Mouse (Mus musculus) kidney, embryonic 15.5 days (tissue): Measurements from ENCODE around the gene 1700025G04Rik. TPM values are rescaled to one million over a fixed set of nuclear protein-coding genes. Genes with fewer than 3 reads are reported as not detected.

Experiments
- ATAC-seq: fragments of 200-750 bp; cut with Nextera tagmentation; replicated peaks from 2 replicates; pipeline ENCODE4 v1.8.0; 2017; ENCODE audit warnings: moderate TSS enrichment; ENCODE audit not compliant: low FRiP score
- H3K27ac ChIP-seq: fragments of 300-500 bp; sonication (generic); 2 replicates; pipeline ENCODE4 v1.5.1; 2015; ENCODE audit warnings: mild to moderate bottlenecking, inconsistent platforms
- H3K27me3 ChIP-seq: fragments of 300-500 bp; sonication (generic); 2 replicates; pipeline ENCODE4 v1.6.1; 2015; ENCODE audit warnings: inconsistent platforms
- H3K36me3 ChIP-seq: fragments of 300-500 bp; sonication (generic); 2 replicates; pipeline ENCODE4 v1.6.1; 2015; ENCODE audit warnings: inconsistent platforms
- H3K4me1 ChIP-seq: fragments of 300-500 bp; sonication (generic); 2 replicates; pipeline ENCODE4 v1.6.1; 2015; ENCODE audit warnings: inconsistent platforms
- H3K4me2 ChIP-seq: fragments of 300-500 bp; sonication (generic); 2 replicates; pipeline ENCODE4 v1.6.1; 2015; ENCODE audit warnings: moderate library complexity, mild to moderate bottlenecking, inconsistent platforms
- H3K4me3 ChIP-seq: fragments of 300-500 bp; sonication (generic); replicated peaks from 2 replicates; pipeline ENCODE4 v1.5.1; 2015; ENCODE audit warnings: mild to moderate bottlenecking, inconsistent platforms
- H3K9ac ChIP-seq: fragments of 300-500 bp; sonication (generic); 2 replicates; pipeline ENCODE4 v1.6.1; 2015; ENCODE audit warnings: mild to moderate bottlenecking, inconsistent platforms
- H3K9me3 ChIP-seq: fragments of 300-500 bp; sonication (generic); replicated peaks from 2 replicates; pipeline ENCODE4 v1.6.1; 2016; ENCODE audit warnings: inconsistent platforms
- WGBS: fragments of 180-500 bp; shearing (Covaris S2); methylation state at CpG from one replicate; pipeline ENCODE4 v1.1.7; 2015; ENCODE audit warnings: mixed read lengths; 5-methylcytosine and 5-hydroxymethylcytosine counted together
- polyA plus RNA-seq: library from polyadenylated mRNA; unstranded; fragments of >200 nt; fragmentation: Nextera tagmentation; extraction: Ambion mirVana; gene quantifications from 2 replicates; pipeline ENCODE4 v1.2.1, GENCODE M21; 2015

Gene 1700025G04Rik
- polyA plus RNA-seq, 1 experiment from 2014 or later: 17.2 TPM

DNA sequence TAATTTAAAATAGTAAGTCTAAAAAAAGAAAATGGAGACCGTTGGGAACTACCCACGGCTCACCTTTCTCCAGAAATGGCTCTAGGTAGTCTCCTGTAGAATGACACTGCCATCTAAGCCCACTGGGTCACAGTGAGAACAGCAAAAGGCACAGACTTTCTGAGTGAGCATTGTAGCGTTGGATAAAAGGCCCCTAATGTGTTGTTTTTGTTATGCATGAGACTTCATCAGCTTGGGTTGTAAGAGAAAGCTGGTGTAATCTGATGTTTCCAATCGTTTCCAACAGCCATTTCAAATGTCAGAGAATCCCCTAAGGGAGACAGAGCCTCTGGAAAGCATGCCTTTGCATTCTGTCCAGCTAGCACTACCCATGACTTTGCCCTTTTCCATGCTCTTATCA is 19.5 kb downstream of the 1700025G04Rik start:
- no peaks in the 10 kb centered on the region for H3K9me3 ChIP-seq
- no peak overlapping the region for H3K4me2 ChIP-seq
- no peaks in the 10 kb centered on the region for H3K4me1 ChIP-seq
- WGBS: 72% methylated on average over 4 of the region's 4 CpGs
- H3K4me3 ChIP-seq: no peak overlapping the region
- no peaks in the 10 kb centered on the region for H3K36me3 ChIP-seq
- H3K27ac ChIP-seq: no peak overlapping the region
- H3K9ac ChIP-seq: no peak overlapping the region
- H3K27me3 ChIP-seq: no peaks in the 10 kb centered on the region
- no peak for ATAC-seq

DNA sequence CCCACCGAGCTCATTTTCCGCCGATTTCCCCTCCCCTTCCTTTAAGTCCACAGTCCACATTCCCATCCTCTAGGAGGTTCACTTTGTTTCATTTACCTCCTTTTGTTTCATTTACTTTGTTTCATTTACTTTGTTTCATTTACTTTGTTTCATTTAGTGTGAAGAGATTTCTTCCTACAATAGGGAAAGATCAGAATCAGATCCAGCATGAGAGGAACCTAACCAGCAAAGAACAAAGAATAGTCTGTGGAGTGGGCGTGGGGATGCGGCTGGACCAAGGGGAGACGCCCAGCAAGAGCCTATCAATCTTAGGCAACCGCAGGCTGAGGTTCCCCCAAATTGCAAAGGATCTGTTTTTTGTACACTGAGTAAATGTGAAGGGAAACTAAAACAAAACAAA is 20.2 kb downstream of the 1700025G04Rik start:
- ATAC-seq: no peak
- 93% methylated on average over 7 of the region's 7 CpGs for WGBS
- H3K4me1 ChIP-seq: no peaks in the 10 kb centered on the region
- no peak overlapping the region for H3K9ac ChIP-seq
- H3K9me3 ChIP-seq: no peaks in the 10 kb centered on the region
- H3K27me3 ChIP-seq: no peaks in the 10 kb centered on the region
- no peak overlapping the region for H3K4me2 ChIP-seq
- H3K4me3 ChIP-seq: no peak overlapping the region
- H3K36me3 ChIP-seq: no peaks in the 10 kb centered on the region
- no peak overlapping the region for H3K27ac ChIP-seq

DNA sequence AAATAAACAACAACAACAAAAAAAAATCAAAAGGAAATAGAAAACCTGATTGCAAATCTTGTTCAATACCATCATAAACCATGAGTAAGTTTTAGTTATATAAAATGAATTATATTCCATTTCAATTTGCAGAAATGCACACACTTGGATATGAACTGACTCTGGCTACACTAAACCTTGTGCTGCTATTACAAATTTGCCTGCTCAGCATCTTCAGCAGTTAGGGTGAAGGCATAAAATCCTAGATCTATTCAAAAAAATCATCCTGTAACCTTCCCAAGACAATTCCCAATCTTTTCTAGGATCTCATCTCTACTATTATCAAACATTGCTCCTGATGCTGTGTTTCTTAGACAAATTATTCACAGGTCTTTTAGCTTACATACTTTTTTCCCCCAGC is 22.0 kb downstream of the 1700025G04Rik start:
- H3K4me3 ChIP-seq: no peak overlapping the region
- H3K9me3 ChIP-seq: no peaks in the 10 kb centered on the region
- no peak overlapping the region for H3K27ac ChIP-seq
- H3K4me1 ChIP-seq: no peaks in the 10 kb centered on the region
- no peak for ATAC-seq
- no peaks in the 10 kb centered on the region for H3K27me3 ChIP-seq
- no peaks in the 10 kb centered on the region for H3K36me3 ChIP-seq
- H3K4me2 ChIP-seq: no peak overlapping the region
- H3K9ac ChIP-seq: no peak overlapping the region

DNA sequence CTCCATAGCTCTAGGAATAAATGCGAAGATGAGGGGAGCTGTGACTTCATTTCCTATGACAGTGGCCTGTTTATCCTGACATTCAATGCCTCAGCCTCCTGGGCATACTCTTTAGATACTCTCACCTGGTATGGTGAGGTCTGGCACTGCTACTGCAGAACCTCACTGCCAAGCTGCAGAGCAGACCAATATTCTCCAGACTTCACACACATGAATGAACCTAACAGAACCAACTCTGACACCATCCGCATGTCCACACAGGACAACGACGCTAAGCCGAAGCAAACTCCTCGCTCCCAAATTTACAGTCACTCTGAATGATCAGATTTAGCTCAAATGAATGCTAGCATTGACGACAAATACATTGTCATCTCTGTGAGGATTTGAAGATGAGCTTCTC is 24.4 kb downstream of the 1700025G04Rik start:
- 96% methylated on average over 7 of the region's 7 CpGs for WGBS

DNA sequence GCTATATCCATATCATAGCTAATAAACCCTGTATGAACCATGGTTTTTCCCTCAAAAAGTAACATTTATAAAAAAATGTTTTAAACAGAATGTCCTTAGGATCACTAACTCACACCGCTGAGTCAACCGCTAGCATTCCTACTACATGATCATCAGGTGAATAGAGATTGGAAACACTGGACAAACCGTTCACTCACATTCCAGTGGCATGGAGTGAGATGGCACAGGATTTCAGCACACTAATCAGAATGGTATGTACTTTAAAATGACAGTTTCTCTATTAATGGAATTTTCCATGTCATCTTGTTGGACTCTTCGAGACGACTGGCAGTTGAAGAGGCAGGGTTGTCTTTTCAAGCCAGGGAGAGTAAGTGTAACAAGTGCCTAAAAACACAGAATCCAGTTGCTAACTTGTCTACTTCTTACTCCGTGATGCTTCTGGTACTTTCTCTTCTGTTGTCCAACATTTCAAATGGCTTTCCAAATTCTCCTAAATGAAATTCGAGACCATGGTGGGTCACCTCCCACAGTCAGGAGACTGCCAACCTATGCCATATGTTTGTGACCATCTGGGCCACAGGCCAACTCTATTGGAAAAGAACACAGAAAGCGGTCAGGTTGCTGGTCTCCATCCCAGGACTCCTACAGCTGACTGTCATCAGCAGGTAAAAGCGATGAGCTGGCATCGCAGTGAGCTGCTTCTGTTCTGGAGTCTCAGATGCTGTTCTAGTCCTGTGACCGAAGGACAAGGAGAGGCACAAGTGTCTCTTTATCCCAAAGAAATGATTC is 26.4 kb downstream of the 1700025G04Rik start:
- Histone ChIP-seq H3K4me3 (no peak overlapping the region), H3K27me3 (no peaks in the 10 kb centered on the region), H3K9ac (no peak overlapping the region), H3K4me2 (no peak overlapping the region), H3K36me3 (no peaks in the 10 kb centered on the region), H3K4me1 (no peaks in the 10 kb centered on the region), H3K9me3 (no peaks in the 10 kb centered on the region), H3K27ac (no peak overlapping the region)
- no peak for ATAC-seq
- 94% methylated on average over 11 of the region's 11 CpGs for WGBS

More for the DNA sequence above, 24.4 kb downstream of the 1700025G04Rik start:
- Histone ChIP-seq H3K36me3 (no peaks in the 10 kb centered on the region), H3K4me2 (no peak overlapping the region), H3K27me3 (no peaks in the 10 kb centered on the region), H3K4me3 (no peak overlapping the region), H3K9me3 (no peaks in the 10 kb centered on the region), H3K4me1 (no peaks in the 10 kb centered on the region), H3K27ac (no peak overlapping the region), H3K9ac (no peak overlapping the region)
- ATAC-seq: no peak

DNA sequence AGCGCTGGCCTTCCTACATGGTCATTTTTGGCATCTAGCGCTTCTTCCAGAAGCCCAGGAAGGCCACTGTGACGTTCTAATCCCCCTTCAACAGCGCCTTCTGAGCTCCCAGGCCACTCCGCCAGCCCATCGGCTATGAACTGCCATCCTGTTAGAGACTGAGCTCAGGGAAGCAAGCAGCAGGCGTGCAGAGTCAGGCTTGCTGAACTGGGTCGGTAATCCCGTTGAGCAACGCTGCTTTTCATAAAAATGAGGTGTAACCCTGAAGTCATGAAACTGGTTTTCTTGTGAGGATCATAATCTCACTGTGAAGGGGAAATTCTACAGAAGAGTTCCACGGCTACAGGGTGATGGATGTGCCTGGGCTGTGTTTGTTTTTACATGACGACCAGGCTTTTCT is 28.2 kb downstream of the 1700025G04Rik start:
- H3K4me1 ChIP-seq: no peaks in the 10 kb centered on the region
- H3K9ac ChIP-seq: no peak overlapping the region
- 79% methylated on average over 12 of the region's 12 CpGs for WGBS
- no peak for ATAC-seq
- H3K27ac ChIP-seq: no peak overlapping the region
- no peaks in the 10 kb centered on the region for H3K27me3 ChIP-seq
- H3K9me3 ChIP-seq: no peaks in the 10 kb centered on the region
- H3K36me3 ChIP-seq: no peaks in the 10 kb centered on the region
- H3K4me3 ChIP-seq: no peak overlapping the region
- H3K4me2 ChIP-seq: no peak overlapping the region

DNA sequence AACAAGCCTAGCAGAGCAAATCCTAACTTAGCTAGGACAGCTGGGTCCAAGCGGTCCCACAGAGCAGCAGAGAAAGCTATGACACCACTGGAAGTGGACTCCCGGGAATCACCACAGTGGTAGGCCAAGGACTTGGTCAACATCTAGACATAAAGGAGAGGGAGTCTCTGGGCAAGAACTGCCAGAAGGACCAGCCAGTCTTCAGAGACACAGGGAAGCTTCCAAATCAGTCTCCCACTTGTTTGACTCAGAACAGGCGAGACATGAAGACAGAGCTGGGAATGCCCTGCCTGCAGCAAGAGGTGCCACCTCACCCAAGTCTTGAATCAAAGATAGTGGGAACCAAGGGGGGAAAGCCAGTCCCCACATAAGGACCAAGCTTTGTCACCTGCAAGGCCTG is 29.7 kb downstream of the 1700025G04Rik start:
- Histone ChIP-seq H3K9me3 (no peaks in the 10 kb centered on the region), H3K36me3 (no peaks in the 10 kb centered on the region), H3K9ac (no peak overlapping the region), H3K4me2 (no peak overlapping the region), H3K27ac (no peak overlapping the region), H3K27me3 (no peaks in the 10 kb centered on the region), H3K4me3 (no peak overlapping the region), H3K4me1 (no peaks in the 10 kb centered on the region)
- WGBS: 89% methylated on average over 3 of the region's 3 CpGs
- no peak for ATAC-seq

DNA sequence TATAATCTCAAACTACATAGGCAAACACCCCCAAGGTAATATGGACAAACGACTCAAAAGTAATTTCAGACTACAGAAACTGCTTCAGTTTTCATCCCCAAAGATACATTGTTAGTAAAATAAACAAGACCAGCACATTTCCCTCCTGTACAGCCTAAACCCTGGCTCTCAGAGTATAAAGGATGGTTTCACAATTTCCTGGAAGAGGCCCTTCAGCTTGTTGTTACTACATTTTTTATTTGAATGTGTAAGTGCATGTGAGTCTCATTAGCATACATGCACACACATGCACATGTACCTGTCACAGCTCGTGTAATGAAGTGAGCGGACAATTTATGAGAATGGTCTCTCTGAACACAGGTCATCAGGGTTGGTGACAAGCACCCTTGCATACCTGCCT is 31.1 kb downstream of the 1700025G04Rik start:
- Histone ChIP-seq H3K27me3 (no peaks in the 10 kb centered on the region), H3K36me3 (no peaks in the 10 kb centered on the region), H3K9me3 (no peaks in the 10 kb centered on the region), H3K4me1 (no peaks in the 10 kb centered on the region), H3K4me2 (no peak overlapping the region), H3K9ac (no peak overlapping the region), H3K27ac (no peak overlapping the region), H3K4me3 (no peak overlapping the region)
- no peak for ATAC-seq
- 80% methylated on average over 3 of the region's 3 CpGs for WGBS

DNA sequence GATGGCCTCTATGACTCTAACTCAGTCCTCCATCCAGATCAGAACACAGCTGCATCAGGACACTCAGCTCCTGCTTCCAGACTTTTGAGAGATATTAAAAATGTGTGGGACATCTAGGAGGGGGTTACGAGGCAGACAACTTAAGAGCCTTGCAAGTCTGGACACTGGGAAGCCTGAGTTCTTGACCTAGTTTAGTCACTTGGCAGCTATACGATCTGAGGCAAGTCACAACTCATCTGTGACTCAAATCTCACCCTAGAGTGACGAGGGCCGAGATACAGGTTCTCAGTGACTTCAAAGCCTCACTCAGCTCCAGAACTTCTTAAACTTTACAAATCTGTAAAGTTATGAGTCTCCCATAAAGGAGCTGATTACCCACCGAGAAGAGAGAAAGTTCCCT is 36.8 kb downstream of the 1700025G04Rik start:
- no peaks in the 10 kb centered on the region for H3K36me3 ChIP-seq
- H3K4me3 ChIP-seq: no peak overlapping the region
- H3K4me2 ChIP-seq: no peak overlapping the region
- H3K9me3 ChIP-seq: no peaks in the 10 kb centered on the region
- no peak for ATAC-seq
- WGBS: 65% methylated on average over 5 of the region's 5 CpGs
- H3K27me3 ChIP-seq: 0 out of 2 replicates have a peak, but pooled peaks cover 3% of the 10 kb centered on the region
- H3K27ac ChIP-seq: no peak overlapping the region
- peaks cover 26% of the 10 kb centered on the region for H3K4me1 ChIP-seq
- no peak overlapping the region for H3K9ac ChIP-seq

DNA sequence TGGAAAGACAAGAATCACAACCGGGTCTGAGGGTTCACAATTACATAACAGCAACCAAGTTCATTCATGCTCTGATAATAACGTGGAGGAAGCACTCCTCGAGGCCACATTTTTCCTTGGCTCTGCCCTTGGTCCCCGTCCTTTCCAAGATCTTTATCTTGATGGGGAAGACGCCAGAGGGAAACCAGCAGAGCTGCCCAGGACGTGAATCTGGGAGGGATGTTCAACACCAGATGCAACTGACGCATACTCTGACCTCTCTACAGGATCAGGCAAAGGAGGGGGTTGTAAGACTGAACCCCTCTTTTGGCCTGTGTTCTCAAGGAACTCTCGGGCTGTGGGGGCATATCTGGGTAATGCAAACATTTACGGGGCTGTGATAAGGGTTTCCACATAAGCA is 38.1 kb downstream of the 1700025G04Rik start:
- no peaks in the 10 kb centered on the region for H3K9me3 ChIP-seq
- no peak overlapping the region for H3K9ac ChIP-seq
- no peaks in the 10 kb centered on the region for H3K36me3 ChIP-seq
- no peak overlapping the region for H3K27ac ChIP-seq
- H3K27me3 ChIP-seq: 0 out of 2 replicates have a peak, but pooled peaks cover 3% of the 10 kb centered on the region
- H3K4me3 ChIP-seq: no peak overlapping the region
- WGBS: 47% methylated on average over 9 of the region's 9 CpGs
- ATAC-seq: no peak
- peaks cover 33% of the 10 kb centered on the region for H3K4me1 ChIP-seq
- H3K4me2 ChIP-seq: no peak overlapping the region

DNA sequence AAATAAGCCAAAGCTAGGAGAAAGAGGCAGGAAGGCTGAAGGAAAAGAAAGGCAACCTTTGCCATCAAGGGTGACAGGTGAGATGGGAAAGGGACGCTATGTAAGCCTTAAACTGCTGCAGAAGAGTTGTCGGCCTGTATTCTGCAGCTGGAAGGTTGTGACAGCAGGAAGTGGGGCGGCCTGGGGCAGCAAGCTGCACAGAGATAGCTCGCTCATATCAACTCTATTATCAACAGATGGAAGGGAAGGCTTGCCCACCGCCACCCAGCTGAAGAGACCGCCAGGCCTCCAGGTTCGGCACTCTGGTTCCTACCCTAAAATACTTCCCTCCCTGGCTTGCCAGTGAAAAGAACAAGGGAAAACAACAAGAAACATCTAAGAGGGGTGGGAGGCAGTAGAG is 39.9 kb downstream of the 1700025G04Rik start:
- Histone ChIP-seq H3K9ac (no peak overlapping the region), H3K36me3 (no peaks in the 10 kb centered on the region), H3K9me3 (no peaks in the 10 kb centered on the region), H3K27me3 (0 out of 2 replicates have a peak, but pooled peaks cover 3% of the 10 kb centered on the region), H3K4me3 (no peak overlapping the region), H3K27ac (no peak overlapping the region), H3K4me2 (no peak overlapping the region), H3K4me1 (peaks cover 34% of the 10 kb centered on the region)
- no peak for ATAC-seq
- 79% methylated on average over 7 of the region's 7 CpGs for WGBS

DNA sequence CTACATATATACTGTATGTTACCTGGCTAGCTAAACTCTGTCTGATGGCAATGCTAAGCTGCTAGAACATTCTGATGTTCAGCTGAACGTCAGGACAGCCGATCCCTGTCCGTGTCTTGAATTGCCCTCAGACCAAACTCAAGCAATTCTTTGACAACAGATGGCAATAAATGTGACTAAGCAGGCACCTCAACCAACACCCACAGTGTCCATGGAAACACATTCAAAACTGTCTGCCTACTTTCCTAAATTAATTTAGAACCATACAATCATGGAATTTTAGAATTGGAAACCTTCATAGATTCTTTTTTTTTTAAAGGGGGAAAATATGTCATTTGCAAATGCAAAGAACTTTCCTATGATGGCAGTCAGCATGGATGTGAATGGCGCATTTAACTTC is 41.6 kb downstream of the 1700025G04Rik start:
- no peaks in the 10 kb centered on the region for H3K9me3 ChIP-seq
- H3K9ac ChIP-seq: no peak overlapping the region
- H3K4me1 ChIP-seq: peaks cover 36% of the 10 kb centered on the region
- WGBS: 54% methylated on average over 4 of the region's 4 CpGs
- H3K4me3 ChIP-seq: no peak overlapping the region
- H3K36me3 ChIP-seq: no peaks in the 10 kb centered on the region
- no peak for ATAC-seq
- no peak overlapping the region for H3K4me2 ChIP-seq
- 0 out of 2 replicates have a peak, but pooled peaks cover 3% of the 10 kb centered on the region for H3K27me3 ChIP-seq
- H3K27ac ChIP-seq: no peak overlapping the region

DNA sequence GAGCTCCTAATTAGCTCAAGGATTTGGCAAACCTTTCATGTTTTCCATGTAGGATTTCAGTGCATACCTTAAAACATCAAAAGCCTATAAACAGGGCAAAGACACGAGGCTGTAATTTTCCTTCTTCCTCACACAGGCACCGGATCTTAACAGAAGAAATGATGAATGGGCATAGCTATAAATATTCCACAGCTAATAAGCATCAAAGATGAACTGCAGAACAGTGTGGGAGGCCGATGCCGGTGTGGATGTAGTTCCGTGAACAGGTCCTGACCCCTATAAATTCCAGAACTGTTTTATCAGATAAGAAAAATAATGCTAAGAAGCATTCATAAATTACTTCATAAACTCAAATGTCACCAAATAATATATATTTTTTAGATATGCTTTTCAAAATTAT is 42.5 kb downstream of the 1700025G04Rik start:
- ATAC-seq: no peak
- H3K4me2 ChIP-seq: no peak overlapping the region
- H3K9ac ChIP-seq: no peak overlapping the region
- WGBS: 8% methylated on average over 5 of the region's 5 CpGs
- peaks cover 36% of the 10 kb centered on the region for H3K4me1 ChIP-seq
- H3K27ac ChIP-seq: no peak overlapping the region
- H3K9me3 ChIP-seq: no peaks in the 10 kb centered on the region
- H3K36me3 ChIP-seq: no peaks in the 10 kb centered on the region
- 0 out of 2 replicates have a peak, but pooled peaks cover 3% of the 10 kb centered on the region for H3K27me3 ChIP-seq
- no peak overlapping the region for H3K4me3 ChIP-seq
